Mouse (Mus musculus) forebrain, embryonic 11.5 days (tissue): ENCODE results near the gene Lsm14a. TPM values are rescaled to one million over a fixed set of nuclear protein-coding genes. Genes with fewer than 3 reads are reported as not detected.

Source experiments
- ATAC-seq: fragments of 200-750 bp; cut with Nextera tagmentation; replicated peaks from 2 replicates; pipeline ENCODE4 v1.8.0; 2017; ENCODE audit warnings: moderate TSS enrichment; ENCODE audit not compliant: low FRiP score
- DNase-seq: peaks from one replicate; pipeline ENCODE4 v3.0.0-alpha.2; 2017; ENCODE audit warnings: low spot score
- H3K27ac ChIP-seq: fragments of 300-500 bp; sonication (generic); 2 replicates; pipeline ENCODE4 v1.5.1; 2014; ENCODE audit warnings: low read depth, low read length
- H3K27me3 ChIP-seq: fragments of 300-500 bp; sonication (generic); 2 replicates; pipeline ENCODE4 v1.6.1; 2014; ENCODE audit warnings: mild to moderate bottlenecking, low read length, mixed read lengths; ENCODE audit not compliant: control insufficient read depth, insufficient read depth
- H3K36me3 ChIP-seq: fragments of 300-500 bp; sonication (generic); 2 replicates; pipeline ENCODE4 v1.6.1; 2014; ENCODE audit warnings: mild to moderate bottlenecking, low read length, moderate library complexity, mixed read lengths; ENCODE audit not compliant: control insufficient read depth, insufficient read depth
- H3K4me1 ChIP-seq: fragments of 300-500 bp; sonication (generic); replicated peaks from 2 replicates; pipeline ENCODE4 v1.6.1; 2014; ENCODE audit warnings: low read length, mixed read lengths; ENCODE audit not compliant: control insufficient read depth, insufficient read depth
- H3K4me2 ChIP-seq: fragments of 300-500 bp; sonication (generic); 2 replicates; pipeline ENCODE4 v1.6.1; 2014; ENCODE audit warnings: low read depth, mild to moderate bottlenecking, low read length, moderate library complexity, mixed read lengths; ENCODE audit not compliant: severe bottlenecking
- H3K4me3 ChIP-seq: fragments of 300-500 bp; sonication (generic); 2 replicates; pipeline ENCODE4 v1.5.1; 2014; ENCODE audit warnings: low read depth, low read length
- H3K9ac ChIP-seq: fragments of 300-500 bp; sonication (generic); 2 replicates; pipeline ENCODE4 v1.6.1; 2014; ENCODE audit warnings: low read length
- H3K9me3 ChIP-seq: fragments of 300-500 bp; sonication (generic); 2 replicates; pipeline ENCODE4 v1.6.1; 2016; ENCODE audit warnings: low read length, mixed read lengths; ENCODE audit not compliant: control insufficient read depth
- WGBS: fragments of 180-500 bp; shearing (Covaris S2); extraction: QIAGEN DNeasy Blood & Tissue Kit; methylation state at CpG from one replicate; pipeline ENCODE4 v1.1.7; 2014; 5-methylcytosine and 5-hydroxymethylcytosine counted together
- polyA plus RNA-seq: library from polyadenylated mRNA; unstranded; fragments of >200 nt; fragmentation: Nextera tagmentation; extraction: Ambion mirVana; gene quantifications from 2 replicates; pipeline ENCODE4 v1.2.1, GENCODE M21; 2014

Gene Lsm14a
- polyA plus RNA-seq, 1 experiment from 2014 or later, result 66.8 TPM

DNA sequence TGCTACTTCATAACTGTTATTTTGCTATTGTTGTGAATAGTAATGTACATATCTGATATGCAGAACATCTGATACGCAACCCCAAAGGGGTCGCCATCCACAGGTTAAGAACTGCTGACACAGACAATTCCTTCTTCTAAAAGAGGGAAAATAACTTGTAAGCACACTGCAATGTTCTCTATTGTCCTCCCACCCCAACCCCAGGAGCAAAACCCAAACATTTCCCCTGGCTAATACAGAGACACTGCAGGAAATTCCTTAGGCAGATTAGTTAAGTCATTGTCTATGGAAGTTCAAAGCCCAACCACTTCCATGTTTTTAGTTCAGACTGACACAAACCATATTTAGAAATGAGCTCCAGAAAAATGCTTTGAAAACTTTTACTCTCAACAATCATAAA is 94.3 kb downstream of the Lsm14a start:
- Histone ChIP-seq H3K9me3 (no peaks in the 10 kb centered on the region), H3K36me3 (no peaks in the 10 kb centered on the region; the same call in 1 of the 2 replicates), H3K27me3 (no peaks in the 10 kb centered on the region), H3K4me2 (no peak overlapping the region), H3K9ac (no peak overlapping the region), H3K4me1 (no peaks in the 10 kb centered on the region), H3K27ac (no peak overlapping the region), H3K4me3 (no peak overlapping the region)
- ATAC-seq (no peak), DNase-seq (no peak)
- WGBS, result 89% methylated on average over 2 of the region's 2 CpGs

DNA sequence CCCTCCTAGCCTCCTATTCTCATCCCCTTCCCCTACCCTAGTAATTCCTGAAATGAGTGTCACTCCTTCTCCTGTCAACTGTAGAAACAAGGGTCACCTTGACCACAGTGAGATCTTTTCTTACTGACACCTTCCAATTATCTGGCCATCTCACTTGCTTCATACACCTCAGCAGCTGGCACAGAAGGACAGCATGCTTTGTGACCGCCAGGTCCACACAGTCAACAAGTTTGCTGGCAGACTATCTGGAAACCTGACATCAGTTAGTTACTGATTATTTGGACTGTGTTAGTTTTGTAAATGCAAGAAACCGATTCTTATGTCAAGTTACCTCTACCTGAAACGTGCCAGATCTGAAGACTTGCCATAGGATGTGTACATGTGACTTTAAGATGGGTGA is 97.0 kb downstream of the Lsm14a start:
- H3K36me3 ChIP-seq, result no peaks in the 10 kb centered on the region
- H3K4me2 ChIP-seq, result no peak overlapping the region
- DNase-seq (no peak), ATAC-seq (no peak)
- no peaks in the 10 kb centered on the region for H3K27me3 ChIP-seq
- H3K9me3 ChIP-seq, result no peaks in the 10 kb centered on the region
- H3K27ac ChIP-seq, result no peak overlapping the region
- H3K4me3 ChIP-seq, result no peak overlapping the region
- H3K9ac ChIP-seq, result no peak overlapping the region
- 90% methylated on average over 3 of the region's 3 CpGs for WGBS
- H3K4me1 ChIP-seq, result no peaks in the 10 kb centered on the region

Other genes starting within 250 kb of the Lsm14a start
- 270 and 276 TPM in 2 replicates for gene Uba2, start 223.7 kb downstream of the Lsm14a start, polyA plus RNA-seq
- 62.3 and 66.5 TPM in 2 replicates for gene Pdcd2l, start 196.7 kb downstream of the Lsm14a start, polyA plus RNA-seq
- gene Gpi1, start 163.0 kb downstream of the Lsm14a start, polyA plus RNA-seq, result 376 and 377 TPM in 2 replicates
- gene Gm6096, start 142.3 kb downstream of the Lsm14a start, polyA plus RNA-seq, result 0.60 TPM in 1 of 2 replicates, not detected in the other
- 27.4 and 32.7 TPM in 2 replicates for gene 4931406P16Rik, start 79.8 kb downstream of the Lsm14a start, polyA plus RNA-seq